Mouse (Mus musculus): ENCODE results near the gene Sytl3.

GRCm38 (mm10) chr17:6752375-6752774 lies 93.5 kb downstream of the Sytl3 start:
- no peak for TF ChIP-seq CTCF (IDR thresholded peaks at IDR 0.05; ENCODE audit: low read depth)
- TF ChIP-seq EP300 (IDR thresholded peaks at IDR 0.05; ENCODE audit: low read depth): no peak
